7 mouse cellular contexts compared by ENCODE assay signal in genomic region chr16:64875822-64876221, GRCm38 (mm10).
"Had no signal": no experiment of that assay in that cellular context is flagged by ENCODE, and none has a peak within 500 bp of the region (broad histone marks: within the 10 kb centered on the region; RNA-seq: fewer than 3 reads in every experiment).

No protein-coding gene starts in this region.

- DNase-seq: lung, adult 2 months; lung, postnatal 14 days; lung, postnatal 36 days; right cerebral cortex, postnatal 14 days; thymus, adult 2 months; thymus, postnatal 25 days; thymus, postnatal 4 days had no signal
